Mouse (Mus musculus) spleen, adult 2 months (tissue): ENCODE measurements around the gene Larp4b.

Experiments used
- CTCF ChIP-seq: fragments of 200-500 bp; IDR thresholded peaks from 2 replicates; pipeline ENCODE4 v1.5.1; 2011; ENCODE audit warnings: mild to moderate bottlenecking, inconsistent platforms; ENCODE audit not compliant: insufficient read depth, insufficient read length, insufficient replicate concordance; ENCODE audit errors: extremely low read depth
- POLR2A ChIP-seq: fragments of 200-500 bp; IDR thresholded peaks from 2 replicates; pipeline ENCODE4 v1.6.1; 2011; ENCODE audit warnings: low read depth, low read length, inconsistent platforms

DNA sequence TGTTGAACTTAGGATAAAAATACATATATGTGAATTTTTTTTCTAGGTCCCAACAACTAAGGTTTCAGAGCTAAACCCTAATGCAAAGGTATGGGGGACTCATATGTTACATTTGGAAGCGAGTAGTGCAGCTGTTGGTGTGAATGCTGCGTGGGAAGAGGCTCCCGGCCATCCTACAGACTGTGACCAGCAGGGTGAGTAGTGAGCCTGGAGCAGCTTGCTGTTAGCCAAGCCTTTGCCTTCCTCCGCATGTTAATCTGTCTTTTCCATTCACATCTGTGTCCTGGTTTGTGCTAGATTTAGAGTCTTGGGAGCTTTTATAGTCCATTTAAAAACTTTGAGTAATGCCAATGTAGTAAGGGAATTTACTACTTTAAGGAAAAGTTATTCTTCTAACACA is 43.1 kb downstream of the Larp4b start:
- TF ChIP-seq CTCF (no peak), POLR2A (no peak)
